Mouse (Mus musculus) intestine, postnatal 0 days (tissue): ENCODE data around the gene Lrrc58. TPM values are rescaled to one million over a fixed set of nuclear protein-coding genes. Genes with fewer than 3 reads are reported as not detected.

Experiments
- ATAC-seq: fragments of 200-750 bp; cut with Nextera tagmentation; 2 replicates; pipeline ENCODE4 v1.8.0; 2017; ENCODE audit warnings: mild to moderate bottlenecking, moderate TSS enrichment, moderate library complexity
- H3K27ac ChIP-seq: fragments of 300-500 bp; sonication (generic); 2 replicates; pipeline ENCODE4 v1.5.1; 2014; ENCODE audit warnings: mild to moderate bottlenecking, low read depth, low read length, moderate library complexity
- H3K27me3 ChIP-seq: fragments of 300-500 bp; sonication (generic); replicated peaks from 2 replicates; pipeline ENCODE4 v1.6.1; 2014; ENCODE audit warnings: low read length, mixed read lengths; ENCODE audit not compliant: control insufficient read depth, insufficient read depth
- H3K36me3 ChIP-seq: fragments of 300-500 bp; sonication (generic); 2 replicates; pipeline ENCODE4 v1.6.1; 2014; ENCODE audit warnings: mild to moderate bottlenecking, moderate library complexity; ENCODE audit not compliant: control insufficient read depth, insufficient read depth
- H3K4me1 ChIP-seq: fragments of 300-500 bp; sonication (generic); replicated peaks from 2 replicates; pipeline ENCODE4 v1.6.1; 2014; ENCODE audit warnings: antibody characterized with exemption, low read length, mixed read lengths; ENCODE audit not compliant: control insufficient read depth, insufficient read depth
- H3K4me2 ChIP-seq: fragments of 300-500 bp; sonication (generic); replicated peaks from 2 replicates; pipeline ENCODE4 v1.6.1; 2014; ENCODE audit warnings: low read depth, mild to moderate bottlenecking, moderate library complexity
- H3K4me3 ChIP-seq: fragments of 300-500 bp; sonication (generic); 2 replicates; pipeline ENCODE4 v1.5.1; 2014; ENCODE audit warnings: low read depth, low read length
- H3K9ac ChIP-seq: fragments of 300-500 bp; sonication (generic); 2 replicates; pipeline ENCODE4 v1.6.1; 2014; ENCODE audit warnings: mild to moderate bottlenecking, low read depth, low read length
- H3K9me3 ChIP-seq: fragments of 300-500 bp; sonication (generic); 2 replicates; pipeline ENCODE4 v1.6.1; 2016; ENCODE audit warnings: mixed run types; ENCODE audit not compliant: control insufficient read depth
- CTCF ChIP-seq: sonication (generic); IDR thresholded peaks from 2 replicates; pipeline ENCODE4 v1.5.1; 2016; ENCODE audit warnings: low read depth, mild to moderate bottlenecking, control low read depth, antibody characterized with exemption, moderate library complexity
- WGBS: fragments of 180-500 bp; shearing (Covaris S2); extraction: QIAGEN DNeasy Blood & Tissue Kit; methylation state at CpG from one replicate; pipeline ENCODE4 v1.1.7; 2014; 5-methylcytosine and 5-hydroxymethylcytosine counted together
- polyA plus RNA-seq: library from polyadenylated mRNA; unstranded; fragments of >200 nt; fragmentation: Nextera tagmentation; extraction: Ambion mirVana; gene quantifications from 2 replicates; pipeline ENCODE4 v1.2.1, GENCODE M21; 2015

Lrrc58 gene
- polyA plus RNA-seq, 1 experiment from 2014 or later: 27.6 TPM

DNA sequence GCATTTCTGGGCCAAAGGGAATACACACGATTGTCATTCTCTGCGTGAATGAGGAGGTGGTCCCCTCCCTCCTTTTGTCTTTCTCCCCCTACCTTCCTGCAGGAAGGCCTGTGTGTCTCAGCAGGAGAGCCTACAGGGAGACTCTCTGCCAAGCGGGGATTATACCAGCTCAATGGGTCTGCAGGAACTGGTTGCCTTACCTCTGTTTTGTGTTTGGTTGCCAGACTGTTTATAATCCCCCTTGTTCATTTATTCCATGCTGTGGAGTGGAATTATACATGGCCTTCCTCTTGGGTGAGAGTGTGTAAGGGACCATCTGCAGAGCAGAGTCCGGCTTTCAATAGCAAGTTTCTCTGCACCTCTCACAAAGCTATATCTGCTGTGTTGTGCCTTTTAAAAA lies 58.9 kb downstream of the Lrrc58 start:
- no peak overlapping the region for H3K4me2 ChIP-seq
- no peak overlapping the region for H3K4me3 ChIP-seq
- no peaks in the 10 kb centered on the region for H3K9me3 ChIP-seq
- no peak for TF ChIP-seq CTCF
- H3K9ac ChIP-seq: no peak overlapping the region
- WGBS: 51% methylated on average over 4 of the region's 4 CpGs
- no peaks in the 10 kb centered on the region for H3K27me3 ChIP-seq
- H3K27ac ChIP-seq: no peak overlapping the region
- no peak for ATAC-seq
- no peaks in the 10 kb centered on the region for H3K4me1 ChIP-seq
- no peaks in the 10 kb centered on the region for H3K36me3 ChIP-seq

GRCm38 (mm10) chr16:37929006-37929405 lies 60.8 kb downstream of the Lrrc58 start:
- Histone ChIP-seq H3K4me3 (no peak overlapping the region), H3K4me1 (no peaks in the 10 kb centered on the region), H3K4me2 (no peak overlapping the region), H3K27ac (no peak overlapping the region), H3K9ac (no peak overlapping the region), H3K9me3 (no peaks in the 10 kb centered on the region), H3K27me3 (no peaks in the 10 kb centered on the region), H3K36me3 (no peaks in the 10 kb centered on the region)
- no peak for TF ChIP-seq CTCF
- 57% methylated on average over 2 of the region's 2 CpGs for WGBS
- ATAC-seq: no peak

DNA sequence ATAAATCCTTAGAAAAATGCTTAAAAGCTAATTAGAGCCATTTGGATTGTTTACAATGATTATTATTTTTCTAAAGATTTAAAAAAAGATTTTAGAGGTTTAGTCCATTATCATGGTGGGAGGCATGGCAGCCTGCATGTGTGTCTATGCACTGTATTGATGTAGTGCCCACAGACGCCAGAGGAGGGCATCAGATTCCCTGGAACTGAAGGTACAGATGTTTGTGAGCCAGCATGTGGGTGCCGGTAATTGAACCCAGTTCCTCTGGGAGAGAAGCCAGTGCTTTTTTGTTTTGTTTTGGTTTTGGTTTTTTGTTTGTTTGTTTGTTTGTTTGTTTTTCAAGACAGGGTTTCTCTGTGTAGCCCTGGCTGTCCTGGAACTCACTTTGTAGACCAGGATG lies 61.4 kb downstream of the Lrrc58 start:
- H3K36me3 ChIP-seq: no peaks in the 10 kb centered on the region
- ATAC-seq: no peak
- H3K9me3 ChIP-seq: no peaks in the 10 kb centered on the region
- no peaks in the 10 kb centered on the region for H3K4me1 ChIP-seq
- no peaks in the 10 kb centered on the region for H3K27me3 ChIP-seq
- no peak overlapping the region for H3K9ac ChIP-seq
- TF ChIP-seq CTCF: peak; percentile 21
- no peak overlapping the region for H3K4me2 ChIP-seq
- H3K27ac ChIP-seq: no peak overlapping the region
- H3K4me3 ChIP-seq: no peak overlapping the region
- 84% methylated on average over 2 of the region's 2 CpGs for WGBS

DNA sequence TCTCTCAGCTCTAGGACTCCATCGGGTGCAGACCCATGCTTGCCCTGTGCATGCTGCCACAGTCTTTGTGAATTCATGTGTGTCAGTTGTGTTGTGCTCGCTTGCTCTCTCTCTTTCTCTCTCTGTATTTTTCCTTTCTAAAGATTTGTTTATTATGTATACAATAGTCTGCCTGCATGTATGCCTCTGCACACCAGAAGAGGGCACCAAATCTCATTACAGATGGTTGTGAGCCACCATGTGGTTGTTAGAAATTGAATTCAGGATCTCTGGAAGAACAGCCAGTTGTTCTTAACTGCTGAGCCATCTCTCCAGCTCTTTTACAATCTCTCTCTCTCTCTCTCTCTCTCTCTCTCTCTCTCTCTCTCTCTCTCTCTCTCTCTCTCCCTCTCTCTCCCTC lies 66.7 kb downstream of the Lrrc58 start:
- Histone ChIP-seq H3K4me3 (no peak overlapping the region), H3K9ac (no peak overlapping the region), H3K4me2 (no peak overlapping the region), H3K27me3 (no peaks in the 10 kb centered on the region), H3K27ac (no peak overlapping the region), H3K9me3 (no peaks in the 10 kb centered on the region), H3K36me3 (no peaks in the 10 kb centered on the region), H3K4me1 (no peaks in the 10 kb centered on the region)
- ATAC-seq: no peak
- TF ChIP-seq CTCF: no peak
- WGBS: 87% methylated on average over 2 of the region's 2 CpGs

GRCm38 (mm10) chr16:37937276-37937675 lies 69.1 kb downstream of the Lrrc58 start:
- 76% methylated on average over 8 of the region's 8 CpGs for WGBS
- TF ChIP-seq CTCF: no peak
- no peaks in the 10 kb centered on the region for H3K9me3 ChIP-seq

More at GRCm38 (mm10) chr16:37937276-37937675, 69.1 kb downstream of the Lrrc58 start:
- H3K27me3 ChIP-seq: no peaks in the 10 kb centered on the region
- H3K9ac ChIP-seq: no peak overlapping the region
- H3K4me2 ChIP-seq: no peak overlapping the region
- no peak overlapping the region for H3K27ac ChIP-seq
- no peaks in the 10 kb centered on the region for H3K4me1 ChIP-seq
- no peak overlapping the region for H3K4me3 ChIP-seq
- no peak for ATAC-seq
- H3K36me3 ChIP-seq: no peaks in the 10 kb centered on the region

Other genes starting within 250 kb of the Lrrc58 start
- gene Ndufb4, start 213.9 kb upstream of the Lrrc58 start, polyA plus RNA-seq: 117 and 120 TPM in 2 replicates
- 125 and 139 TPM in 2 replicates for gene Fstl1, start 91.5 kb upstream of the Lrrc58 start, polyA plus RNA-seq
- gene Gm36028, start 7.2 kb upstream of the Lrrc58 start, polyA plus RNA-seq: 6.2 and 6.6 TPM in 2 replicates
- 0.09 and 0.10 TPM in 2 replicates for gene Gpr156, start 48.1 kb downstream of the Lrrc58 start, polyA plus RNA-seq
- 27.0 and 30.4 TPM in 2 replicates for gene Gsk3b, start 220.6 kb downstream of the Lrrc58 start, polyA plus RNA-seq